Mouse (Mus musculus) intestine, postnatal 0 days (tissue): ENCODE results near the gene 1700020A23Rik. TPM values are rescaled to one million over a fixed set of nuclear protein-coding genes. Genes with fewer than 3 reads are reported as not detected.
A peak's percentile ranks its signal among the peaks of the same experiment; 100 is the strongest.

Experiments
- ATAC-seq: fragments of 200-750 bp; cut with Nextera tagmentation; 2 replicates; pipeline ENCODE4 v1.8.0; 2017; ENCODE audit warnings: mild to moderate bottlenecking, moderate TSS enrichment, moderate library complexity
- H3K27ac ChIP-seq: fragments of 300-500 bp; sonication (generic); 2 replicates; pipeline ENCODE4 v1.5.1; 2014; ENCODE audit warnings: mild to moderate bottlenecking, low read depth, low read length, moderate library complexity
- H3K27me3 ChIP-seq: fragments of 300-500 bp; sonication (generic); replicated peaks from 2 replicates; pipeline ENCODE4 v1.6.1; 2014; ENCODE audit warnings: low read length, mixed read lengths; ENCODE audit not compliant: control insufficient read depth, insufficient read depth
- H3K36me3 ChIP-seq: fragments of 300-500 bp; sonication (generic); 2 replicates; pipeline ENCODE4 v1.6.1; 2014; ENCODE audit warnings: mild to moderate bottlenecking, moderate library complexity; ENCODE audit not compliant: control insufficient read depth, insufficient read depth
- H3K4me1 ChIP-seq: fragments of 300-500 bp; sonication (generic); replicated peaks from 2 replicates; pipeline ENCODE4 v1.6.1; 2014; ENCODE audit warnings: antibody characterized with exemption, low read length, mixed read lengths; ENCODE audit not compliant: control insufficient read depth, insufficient read depth
- H3K4me2 ChIP-seq: fragments of 300-500 bp; sonication (generic); replicated peaks from 2 replicates; pipeline ENCODE4 v1.6.1; 2014; ENCODE audit warnings: low read depth, mild to moderate bottlenecking, moderate library complexity
- H3K4me3 ChIP-seq: fragments of 300-500 bp; sonication (generic); 2 replicates; pipeline ENCODE4 v1.5.1; 2014; ENCODE audit warnings: low read depth, low read length
- H3K9ac ChIP-seq: fragments of 300-500 bp; sonication (generic); 2 replicates; pipeline ENCODE4 v1.6.1; 2014; ENCODE audit warnings: mild to moderate bottlenecking, low read depth, low read length
- H3K9me3 ChIP-seq: fragments of 300-500 bp; sonication (generic); 2 replicates; pipeline ENCODE4 v1.6.1; 2016; ENCODE audit warnings: mixed run types; ENCODE audit not compliant: control insufficient read depth
- CTCF ChIP-seq: sonication (generic); IDR thresholded peaks from 2 replicates; pipeline ENCODE4 v1.5.1; 2016; ENCODE audit warnings: low read depth, mild to moderate bottlenecking, control low read depth, antibody characterized with exemption, moderate library complexity
- WGBS: fragments of 180-500 bp; shearing (Covaris S2); extraction: QIAGEN DNeasy Blood & Tissue Kit; methylation state at CpG from one replicate; pipeline ENCODE4 v1.1.7; 2014; 5-methylcytosine and 5-hydroxymethylcytosine counted together
- polyA plus RNA-seq: library from polyadenylated mRNA; unstranded; fragments of >200 nt; fragmentation: Nextera tagmentation; extraction: Ambion mirVana; gene quantifications from 2 replicates; pipeline ENCODE4 v1.2.1, GENCODE M21; 2015

Gene 1700020A23Rik
- polyA plus RNA-seq, 1 experiment from 2014 or later, result not detected

GRCm38 (mm10) chr2:130430484-130430883, 25.4 kb downstream of the 1700020A23Rik start:
- 74% methylated on average over 3 of the region's 3 CpGs for WGBS
- TF ChIP-seq CTCF, result no peak
- no peak for ATAC-seq
- Histone ChIP-seq H3K9me3 (no peaks in the 10 kb centered on the region), H3K27me3 (no peaks in the 10 kb centered on the region), H3K4me1 (no peaks in the 10 kb centered on the region), H3K4me3 (no peak overlapping the region), H3K36me3 (no peaks in the 10 kb centered on the region), H3K4me2 (no peak overlapping the region), H3K9ac (no peak overlapping the region), H3K27ac (no peak overlapping the region)

GRCm38 (mm10) chr2:130432157-130432556, 27.1 kb downstream of the 1700020A23Rik start:
- no peak overlapping the region for H3K9ac ChIP-seq
- TF ChIP-seq CTCF, result no peak
- no peak overlapping the region for H3K4me2 ChIP-seq
- H3K36me3 ChIP-seq, result no peaks in the 10 kb centered on the region
- no peaks in the 10 kb centered on the region for H3K4me1 ChIP-seq
- ATAC-seq, result no peak
- H3K9me3 ChIP-seq, result no peaks in the 10 kb centered on the region
- no peak overlapping the region for H3K27ac ChIP-seq
- WGBS, result 83% methylated on average over 3 of the region's 3 CpGs
- H3K27me3 ChIP-seq, result no peaks in the 10 kb centered on the region
- no peak overlapping the region for H3K4me3 ChIP-seq

- peak; percentile 81 for TF ChIP-seq CTCF
- 24% methylated on average over 4 of the region's 4 CpGs for WGBS
- ATAC-seq, result no peak
These were observed 28.1 kb downstream of the 1700020A23Rik start for GRCm38 (mm10) chr2:130433152-130433551.

GRCm38 (mm10) chr2:130436769-130437168, 31.7 kb downstream of the 1700020A23Rik start:
- 94% methylated on average over 1 of the region's 1 CpGs for WGBS

More at GRCm38 (mm10) chr2:130433152-130433551, 28.1 kb downstream of the 1700020A23Rik start:
- H3K4me1 ChIP-seq, result no peaks in the 10 kb centered on the region
- H3K27me3 ChIP-seq, result no peaks in the 10 kb centered on the region
- no peak overlapping the region for H3K9ac ChIP-seq
- H3K4me3 ChIP-seq, result no peak overlapping the region
- H3K27ac ChIP-seq, result no peak overlapping the region
- H3K36me3 ChIP-seq, result peaks cover 9% of the 10 kb centered on the region
- no peak overlapping the region for H3K4me2 ChIP-seq
- no peaks in the 10 kb centered on the region for H3K9me3 ChIP-seq

GRCm38 (mm10) chr2:130438861-130439260, 33.8 kb downstream of the 1700020A23Rik start:
- TF ChIP-seq CTCF, result no peak
- H3K4me2 ChIP-seq, result no peak overlapping the region
- H3K27ac ChIP-seq, result no peak overlapping the region
- peaks cover 65% of the 10 kb centered on the region for H3K36me3 ChIP-seq
- H3K27me3 ChIP-seq, result no peaks in the 10 kb centered on the region
- no peak overlapping the region for H3K9ac ChIP-seq
- H3K4me3 ChIP-seq, result no peak overlapping the region
- no peak for ATAC-seq
- H3K9me3 ChIP-seq, result no peaks in the 10 kb centered on the region
- no peaks in the 10 kb centered on the region for H3K4me1 ChIP-seq
- 87% methylated on average over 3 of the region's 3 CpGs for WGBS

More at GRCm38 (mm10) chr2:130436769-130437168, 31.7 kb downstream of the 1700020A23Rik start:
- no peaks in the 10 kb centered on the region for H3K27me3 ChIP-seq
- H3K9ac ChIP-seq, result no peak overlapping the region
- no peaks in the 10 kb centered on the region for H3K9me3 ChIP-seq
- no peaks in the 10 kb centered on the region for H3K4me1 ChIP-seq
- no peak overlapping the region for H3K27ac ChIP-seq
- no peak for TF ChIP-seq CTCF
- H3K4me3 ChIP-seq, result no peak overlapping the region
- ATAC-seq, result no peak
- peaks cover 45% of the 10 kb centered on the region for H3K36me3 ChIP-seq
- H3K4me2 ChIP-seq, result no peak overlapping the region

GRCm38 (mm10) chr2:130439840-130440480, 34.9 kb downstream of the 1700020A23Rik start:
- Histone ChIP-seq H3K9ac (no peak overlapping the region), H3K36me3 (peaks cover 66% of the 10 kb centered on the region), H3K4me2 (no peak overlapping the region), H3K9me3 (no peaks in the 10 kb centered on the region), H3K4me1 (no peaks in the 10 kb centered on the region), H3K27ac (no peak overlapping the region), H3K4me3 (no peak overlapping the region), H3K27me3 (no peaks in the 10 kb centered on the region)
- ATAC-seq, result no peak
- no peak for TF ChIP-seq CTCF
- 96% methylated on average over 4 of the region's 4 CpGs for WGBS

GRCm38 (mm10) chr2:130442162-130442561, 37.1 kb downstream of the 1700020A23Rik start:
- no peak for TF ChIP-seq CTCF
- Histone ChIP-seq H3K4me3 (no peak overlapping the region), H3K9me3 (no peaks in the 10 kb centered on the region), H3K36me3 (peaks cover 66% of the 10 kb centered on the region), H3K9ac (no peak overlapping the region), H3K27ac (no peak overlapping the region), H3K27me3 (no peaks in the 10 kb centered on the region), H3K4me1 (no peaks in the 10 kb centered on the region), H3K4me2 (no peak overlapping the region)
- 85% methylated on average over 10 of the region's 10 CpGs for WGBS
- ATAC-seq, result no peak
